Mouse (Mus musculus) MEL (cell line): ENCODE measurements around the gene Abl2.

Experiments used
- CTCF ChIP-seq, 3 experiments: IDR thresholded peaks in 2 of 3; conservative IDR thresholded peaks in 1 of 3; 2 replicates each; pipeline ENCODE4 v1.5.1; 2011 to 2012; ENCODE audit warnings: low read length in 3 of 3, low read depth in 2 of 3, mild to moderate bottlenecking in 2 of 3, improper control_type of control experiment in 1 of 3, inconsistent platforms in 1 of 3, mixed read lengths in 1 of 3, moderate library complexity in 1 of 3; ENCODE audit not compliant: control insufficient read depth in 1 of 3, insufficient read depth in 1 of 3, poor library complexity in 1 of 3, severe bottlenecking in 1 of 3
- EP300 ChIP-seq, 2 experiments: IDR thresholded peaks; 2 replicates each; pipeline ENCODE4 v1.6.1; 2011; ENCODE audit warnings: improper control_type of control experiment in 2 of 2, low read length in 2 of 2, low read depth in 1 of 2, mild to moderate bottlenecking in 1 of 2
- POLR2A ChIP-seq, 2 experiments: IDR thresholded peaks; 2 replicates each; pipeline ENCODE4 v1.6.1; 2011 to 2012; ENCODE audit warnings: low read length in 2 of 2, mild to moderate bottlenecking in 2 of 2, control low read depth in 1 of 2, improper control_type of control experiment in 1 of 2, low read depth in 1 of 2, moderate library complexity in 1 of 2; ENCODE audit not compliant: control insufficient read depth in 1 of 2, insufficient read depth in 1 of 2, poor library complexity in 1 of 2
- TCF12 ChIP-seq: IDR thresholded peaks from 2 replicates; pipeline ENCODE4 v1.6.1; 2014; ENCODE audit warnings: low read depth, mild to moderate bottlenecking, inconsistent platforms, low read length, improper control_type of control experiment, moderate library complexity

DNA sequence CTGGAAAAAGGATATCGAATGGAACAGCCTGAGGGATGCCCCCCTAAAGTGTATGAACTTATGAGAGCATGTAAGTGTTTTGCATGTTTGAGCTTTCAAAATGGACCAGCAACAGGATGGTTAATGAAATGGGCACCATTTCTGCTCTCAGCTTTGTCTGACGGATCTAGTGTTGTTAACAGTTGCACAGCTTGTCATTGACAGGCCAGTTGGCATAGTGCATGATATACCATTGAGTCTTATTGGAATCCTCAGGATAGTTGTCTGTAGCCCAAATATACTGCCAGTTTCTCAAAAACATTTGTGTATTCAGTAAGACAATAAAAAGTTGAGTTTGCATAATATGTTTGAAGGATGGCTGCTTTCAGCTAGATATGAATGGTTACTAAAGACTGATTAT lies 76.6 kb downstream of the Abl2 start:
- TF ChIP-seq EP300 (IDR thresholded peaks at IDR 0.05; ENCODE audit: low read depth in 1 of 2, low read length in 2 of 2): no peak
- TF ChIP-seq CTCF (IDR thresholded peaks at IDR 0.05 in 2 of 3, conservative IDR thresholded peaks at IDR 0.05 in 1 of 3; ENCODE audit: control insufficient read depth in 1 of 3, insufficient read depth in 1 of 3, low read depth in 2 of 3, low read length in 3 of 3, poor library complexity in 1 of 3, severe bottlenecking in 1 of 3): no peak
- no peak for TF ChIP-seq TCF12
- no peak for TF ChIP-seq POLR2A (IDR thresholded peaks at IDR 0.05; ENCODE audit: control insufficient read depth in 1 of 2, insufficient read depth in 1 of 2, low read depth in 1 of 2, low read length in 2 of 2, poor library complexity in 1 of 2)
